Mouse (Mus musculus) intestine, embryonic 16.5 days (tissue): ENCODE data around the gene Bcorl1. TPM values are rescaled to one million over a fixed set of nuclear protein-coding genes. Genes with fewer than 3 reads are reported as not detected.
A peak's percentile ranks its signal among the peaks of the same experiment; 100 is the strongest.

Source experiments
- ATAC-seq: fragments of 200-750 bp; cut with Nextera tagmentation; 2 replicates; pipeline ENCODE4 v1.8.0; 2017; ENCODE audit warnings: moderate TSS enrichment, moderate library complexity
- H3K27ac ChIP-seq: fragments of 300-500 bp; sonication (generic); 2 replicates; pipeline ENCODE4 v1.5.1; 2014; ENCODE audit warnings: mild to moderate bottlenecking, low read length
- H3K27me3 ChIP-seq: fragments of 300-500 bp; sonication (generic); replicated peaks from 2 replicates; pipeline ENCODE4 v1.6.1; 2014; ENCODE audit warnings: low read length, control low read depth, mixed read lengths; ENCODE audit not compliant: control insufficient read depth, insufficient read depth
- H3K36me3 ChIP-seq: fragments of 300-500 bp; sonication (generic); 2 replicates; pipeline ENCODE4 v1.6.1; 2014; ENCODE audit warnings: low read length, control low read depth; ENCODE audit not compliant: control insufficient read depth, insufficient read depth
- H3K4me1 ChIP-seq: fragments of 300-500 bp; sonication (generic); 2 replicates; pipeline ENCODE4 v1.6.1; 2014; ENCODE audit warnings: low read length, control low read depth, mixed read lengths; ENCODE audit not compliant: control insufficient read depth, insufficient read depth
- H3K4me2 ChIP-seq: fragments of 300-500 bp; sonication (generic); 2 replicates; pipeline ENCODE4 v1.6.1; 2014; ENCODE audit warnings: low read depth, low read length, control low read depth
- H3K4me3 ChIP-seq: fragments of 300-500 bp; sonication (generic); 2 replicates; pipeline ENCODE4 v1.5.1; 2014; ENCODE audit warnings: mild to moderate bottlenecking, low read length
- H3K9ac ChIP-seq: fragments of 300-500 bp; sonication (generic); 2 replicates; pipeline ENCODE4 v1.6.1; 2014; ENCODE audit warnings: low read depth, low read length
- H3K9me3 ChIP-seq: fragments of 300-500 bp; sonication (generic); 2 replicates; pipeline ENCODE4 v1.6.1; 2016; ENCODE audit warnings: low read length, control low read depth; ENCODE audit not compliant: control insufficient read depth
- WGBS: fragments of 180-500 bp; shearing (Covaris S2); extraction: QIAGEN DNeasy Blood & Tissue Kit; methylation state at CpG from one replicate; pipeline ENCODE4 v1.1.7; 2014; 5-methylcytosine and 5-hydroxymethylcytosine counted together
- polyA plus RNA-seq: library from polyadenylated mRNA; unstranded; fragments of >200 nt; fragmentation: Nextera tagmentation; extraction: Ambion mirVana; gene quantifications from 2 replicates; pipeline ENCODE4 v1.2.1, GENCODE M21; 2015

The Bcorl1 gene
- polyA plus RNA-seq, 1 experiment from 2014 or later = 3.2 TPM

- no peak for ATAC-seq
- Histone ChIP-seq H3K27ac (no peak overlapping the region), H3K4me2 (no peak overlapping the region), H3K4me3 (no peak overlapping the region), H3K27me3 (no peaks in the 10 kb centered on the region), H3K9me3 (no peaks in the 10 kb centered on the region), H3K4me1 (no peaks in the 10 kb centered on the region; the same call in 1 of the 2 replicates), H3K9ac (no peak overlapping the region), H3K36me3 (no peaks in the 10 kb centered on the region)
- WGBS = 81% methylated on average over 5 of the region's 5 CpGs
Measured at GRCm38 (mm10) chrX:48414291-48414690, 73.1 kb downstream of the Bcorl1 start.

- Histone ChIP-seq H3K9me3 (no peaks in the 10 kb centered on the region), H3K4me3 (no peak overlapping the region), H3K27me3 (no peaks in the 10 kb centered on the region), H3K4me2 (peak overlapping the region; percentile 19; the same call in 1 of the 2 replicates), H3K36me3 (no peaks in the 10 kb centered on the region), H3K4me1 (no peaks in the 10 kb centered on the region; the same call in 1 of the 2 replicates), H3K27ac (peak overlapping the region; percentile 82), H3K9ac (no peak overlapping the region)
- peak; percentile 92 for ATAC-seq
- 62% methylated on average over 2 of the region's 2 CpGs for WGBS
Measured at GRCm38 (mm10) chrX:48418417-48418816, 77.3 kb downstream of the Bcorl1 start.

- WGBS = 40% methylated on average over 4 of the region's 4 CpGs
- H3K9ac ChIP-seq = no peak overlapping the region
Measured at GRCm38 (mm10) chrX:48422986-48423385, 81.8 kb downstream of the Bcorl1 start.

GRCm38 (mm10) chrX:48423671-48424070 lies 82.5 kb downstream of the Bcorl1 start:
- no peaks in the 10 kb centered on the region for H3K36me3 ChIP-seq
- no peaks in the 10 kb centered on the region for H3K27me3 ChIP-seq
- no peak for ATAC-seq
- no peaks in the 10 kb centered on the region for H3K9me3 ChIP-seq
- no peak overlapping the region for H3K27ac ChIP-seq
- no peak overlapping the region for H3K4me3 ChIP-seq
- no peak overlapping the region for H3K9ac ChIP-seq
- H3K4me2 ChIP-seq = no peak overlapping the region
- 53% methylated on average over 1 of the region's 1 CpGs for WGBS
- H3K4me1 ChIP-seq = peaks cover 18% of the 10 kb centered on the region

More at GRCm38 (mm10) chrX:48422986-48423385, 81.8 kb downstream of the Bcorl1 start:
- ATAC-seq = no peak
- H3K4me1 ChIP-seq = peaks cover 16% of the 10 kb centered on the region
- no peak overlapping the region for H3K27ac ChIP-seq
- H3K4me3 ChIP-seq = no peak overlapping the region
- no peak overlapping the region for H3K4me2 ChIP-seq
- no peaks in the 10 kb centered on the region for H3K9me3 ChIP-seq
- no peaks in the 10 kb centered on the region for H3K36me3 ChIP-seq
- no peaks in the 10 kb centered on the region for H3K27me3 ChIP-seq

GRCm38 (mm10) chrX:48424583-48424982 lies 83.4 kb downstream of the Bcorl1 start:
- H3K9ac ChIP-seq = no peak overlapping the region
- H3K27me3 ChIP-seq = no peaks in the 10 kb centered on the region
- WGBS = 53% methylated on average over 3 of the region's 3 CpGs
- ATAC-seq = peak; percentile 71
- H3K27ac ChIP-seq = peak overlapping the region; percentile 46
- no peak overlapping the region for H3K4me3 ChIP-seq
- peaks cover 18% of the 10 kb centered on the region; the same call in 1 of the 2 replicates for H3K4me1 ChIP-seq
- no peaks in the 10 kb centered on the region for H3K9me3 ChIP-seq
- H3K36me3 ChIP-seq = no peaks in the 10 kb centered on the region
- H3K4me2 ChIP-seq = peak overlapping the region; percentile 11; the same call in 1 of the 2 replicates

GRCm38 (mm10) chrX:48425280-48425679 lies 84.1 kb downstream of the Bcorl1 start:
- 52% methylated on average over 7 of the region's 7 CpGs for WGBS
- Histone ChIP-seq H3K4me3 (no peak overlapping the region), H3K4me2 (peak overlapping the region; percentile 11; the same call in 1 of the 2 replicates), H3K27me3 (no peaks in the 10 kb centered on the region), H3K9me3 (no peaks in the 10 kb centered on the region), H3K36me3 (no peaks in the 10 kb centered on the region), H3K9ac (no peak overlapping the region), H3K4me1 (peaks cover 18% of the 10 kb centered on the region; the same call in 1 of the 2 replicates), H3K27ac (peak overlapping the region; percentile 46; the same call in 1 of the 2 replicates)
- ATAC-seq = peak; percentile 19; the same call in 1 of the 2 replicates

- H3K9ac ChIP-seq = no peak overlapping the region
- 68% methylated on average over 6 of the region's 6 CpGs for WGBS
Measured at GRCm38 (mm10) chrX:48428241-48428640, 87.1 kb downstream of the Bcorl1 start.

GRCm38 (mm10) chrX:48428642-48429041 lies 87.5 kb downstream of the Bcorl1 start:
- H3K27ac ChIP-seq = no peak overlapping the region
- no peak overlapping the region for H3K4me3 ChIP-seq
- H3K36me3 ChIP-seq = no peaks in the 10 kb centered on the region
- 82% methylated on average over 8 of the region's 8 CpGs for WGBS
- no peak for ATAC-seq
- peaks cover 25% of the 10 kb centered on the region for H3K4me1 ChIP-seq
- H3K9ac ChIP-seq = no peak overlapping the region
- H3K27me3 ChIP-seq = no peaks in the 10 kb centered on the region
- H3K9me3 ChIP-seq = no peaks in the 10 kb centered on the region
- no peak overlapping the region for H3K4me2 ChIP-seq

More at GRCm38 (mm10) chrX:48428241-48428640, 87.1 kb downstream of the Bcorl1 start:
- no peak overlapping the region for H3K4me3 ChIP-seq
- no peak for ATAC-seq
- H3K27ac ChIP-seq = no peak overlapping the region
- no peak overlapping the region for H3K4me2 ChIP-seq
- peaks cover 21% of the 10 kb centered on the region for H3K4me1 ChIP-seq
- H3K9me3 ChIP-seq = no peaks in the 10 kb centered on the region
- no peaks in the 10 kb centered on the region for H3K36me3 ChIP-seq
- H3K27me3 ChIP-seq = no peaks in the 10 kb centered on the region

- Histone ChIP-seq H3K9me3 (no peaks in the 10 kb centered on the region), H3K4me2 (no peak overlapping the region), H3K9ac (no peak overlapping the region), H3K27ac (no peak overlapping the region), H3K27me3 (no peaks in the 10 kb centered on the region), H3K4me1 (peaks cover 27% of the 10 kb centered on the region), H3K36me3 (no peaks in the 10 kb centered on the region), H3K4me3 (no peak overlapping the region)
- no peak for ATAC-seq
Measured at GRCm38 (mm10) chrX:48429100-48429499, 87.9 kb downstream of the Bcorl1 start.

GRCm38 (mm10) chrX:48429538-48429937 lies 88.4 kb downstream of the Bcorl1 start:
- no peak overlapping the region for H3K27ac ChIP-seq
- 37% methylated on average over 6 of the region's 6 CpGs for WGBS

More at GRCm38 (mm10) chrX:48429538-48429937, 88.4 kb downstream of the Bcorl1 start:
- no peak for ATAC-seq
- H3K9ac ChIP-seq = no peak overlapping the region
- H3K4me3 ChIP-seq = no peak overlapping the region
- H3K4me1 ChIP-seq = peaks cover 31% of the 10 kb centered on the region
- H3K4me2 ChIP-seq = no peak overlapping the region
- no peaks in the 10 kb centered on the region for H3K36me3 ChIP-seq
- H3K27me3 ChIP-seq = no peaks in the 10 kb centered on the region
- no peaks in the 10 kb centered on the region for H3K9me3 ChIP-seq
